Mouse (Mus musculus): ENCODE measurements around the gene Plscr1.

Plscr1 gene

DNA sequence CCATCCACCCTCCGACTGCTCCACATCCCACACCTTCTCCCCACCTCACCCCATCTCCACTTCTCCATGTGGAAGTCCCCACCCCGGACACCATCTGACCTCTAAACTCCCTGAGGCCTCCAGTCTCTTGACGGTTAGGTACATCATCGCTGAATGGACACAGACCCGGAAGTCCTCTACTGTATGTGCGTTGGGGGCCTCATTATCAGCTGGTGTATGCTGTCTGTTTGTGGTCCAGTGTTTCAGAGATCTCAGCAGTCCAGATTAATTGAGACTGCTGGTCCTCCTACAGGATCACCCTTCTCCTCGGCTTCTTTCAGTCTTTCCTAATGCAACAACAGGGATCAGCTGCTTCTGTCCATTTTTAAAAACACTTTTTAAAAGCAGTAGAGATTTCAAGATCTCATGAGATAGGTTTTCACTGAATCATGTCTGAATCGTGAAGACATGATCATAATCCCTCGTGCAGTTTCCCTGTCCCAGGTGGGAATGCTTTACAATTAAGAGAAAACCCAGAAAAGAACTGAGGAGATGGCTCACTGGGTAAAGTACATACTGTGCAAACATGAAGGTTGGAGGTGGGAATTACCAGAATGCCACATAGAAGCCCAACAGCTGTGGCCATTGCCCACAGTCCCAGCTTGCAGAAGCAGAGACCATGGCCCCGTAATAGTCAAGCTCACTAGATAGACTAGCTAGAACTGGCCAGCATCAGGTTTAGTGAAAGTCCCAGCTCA, 4.2 kb downstream of the Plscr1 start:
- no peak for DNase-seq (ENCODE audit: low read depth, low spot score)

DNA sequence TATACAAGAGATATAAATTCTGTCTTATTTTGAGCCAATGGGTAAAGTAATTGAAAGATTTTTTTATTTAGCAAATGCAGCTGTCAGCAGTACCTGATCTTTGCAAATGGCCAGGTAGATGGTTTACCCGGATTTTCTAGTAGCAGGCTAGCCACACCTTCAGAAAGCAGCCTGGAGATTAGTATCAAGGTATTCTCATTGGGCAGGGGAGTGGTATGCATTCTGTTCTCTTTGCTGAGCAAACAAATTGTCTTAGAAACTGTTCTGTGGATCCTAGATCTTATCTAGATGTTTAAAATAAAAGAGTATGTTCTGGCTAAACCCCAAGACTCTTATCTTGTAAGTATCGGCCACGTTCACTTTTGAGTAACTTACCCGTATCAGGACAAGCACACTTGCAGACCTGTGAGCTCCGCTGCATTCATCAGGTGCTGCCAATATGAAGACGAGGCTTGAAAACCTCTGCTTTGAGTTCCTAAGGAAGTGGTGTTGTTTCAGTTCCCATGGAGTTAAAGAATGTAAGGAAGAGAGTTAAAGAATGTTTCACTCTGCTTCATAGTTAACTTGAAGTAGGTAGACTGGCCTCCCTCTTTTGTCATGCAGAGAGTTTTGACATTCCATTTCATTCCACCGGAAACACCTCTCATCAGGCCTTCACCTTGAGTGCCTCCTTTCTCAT, 11.1 kb downstream of the Plscr1 start:
- DNase-seq (ENCODE audit: low read depth, low spot score), result no peak

DNA sequence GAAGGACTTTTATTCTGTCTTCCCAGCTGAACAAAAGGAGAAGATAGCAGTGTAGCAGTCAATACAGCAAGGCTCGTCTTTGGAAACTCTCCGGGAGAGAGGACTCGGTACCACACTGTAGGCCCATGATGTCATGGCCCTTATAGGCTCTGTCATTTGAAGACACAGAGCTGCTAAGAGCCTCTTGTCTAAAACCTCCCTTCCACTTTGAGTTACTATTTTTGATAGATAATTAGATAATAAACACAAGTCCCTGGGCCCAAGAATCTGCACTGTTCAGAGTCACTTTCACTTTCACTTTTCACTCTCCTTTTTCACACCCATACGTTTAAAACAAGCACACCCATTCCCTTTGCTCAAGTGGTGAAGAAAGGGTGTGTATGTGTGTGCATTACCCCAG, 16.2 kb downstream of the Plscr1 start:
- DNase-seq (ENCODE audit: low read depth, low spot score), result no peak

DNA sequence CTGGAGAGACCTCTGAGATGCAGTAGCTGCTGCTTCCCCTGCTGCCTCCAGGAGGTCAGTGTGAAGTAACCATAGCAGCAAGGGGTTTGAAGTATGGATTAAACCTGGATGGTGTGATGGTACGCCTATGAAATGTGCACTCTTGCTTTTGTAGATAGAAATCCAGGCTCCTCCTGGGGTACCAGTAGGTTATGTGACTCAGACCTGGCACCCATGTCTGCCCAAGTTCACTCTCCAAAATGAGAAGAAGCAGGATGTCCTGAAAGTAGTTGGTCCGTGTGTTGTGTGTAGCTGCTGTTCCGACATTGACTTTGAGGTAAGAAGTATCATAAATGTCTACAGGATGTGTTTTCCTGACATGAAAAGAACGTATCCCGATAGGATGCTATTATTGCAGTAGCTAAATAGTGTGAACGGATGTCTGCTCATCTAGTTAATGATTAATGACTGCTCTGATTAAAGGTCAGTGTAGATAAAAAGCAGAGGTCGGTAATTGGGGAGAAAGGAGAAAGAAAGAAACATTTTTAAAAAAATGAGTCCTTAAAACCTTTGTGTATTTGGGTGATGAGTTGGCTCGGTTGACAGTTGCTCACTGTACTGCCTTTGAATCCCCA, 17.1 kb downstream of the Plscr1 start:
- no peak for DNase-seq (ENCODE audit: low read depth, low spot score)

DNA sequence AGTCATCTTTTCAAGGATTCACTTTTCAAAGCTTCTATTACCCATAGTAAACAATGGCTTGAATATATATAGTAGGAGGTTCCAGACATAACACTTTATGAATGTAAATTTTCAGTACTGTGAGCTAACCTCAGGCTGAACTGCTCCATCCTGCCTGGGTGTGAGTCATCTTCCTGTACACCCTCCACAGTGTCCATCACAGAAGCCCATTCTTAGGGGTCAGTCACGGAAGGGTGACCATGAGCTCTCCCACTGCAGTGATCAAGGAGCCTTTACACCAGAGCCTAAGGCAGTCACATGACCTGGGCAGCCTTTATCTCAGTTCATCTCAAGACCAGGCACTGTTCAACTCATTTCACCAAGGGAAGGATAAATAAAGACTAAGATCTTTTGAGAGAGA, 18.2 kb downstream of the Plscr1 start:
- no peak for DNase-seq (ENCODE audit: low read depth, low spot score)

DNA sequence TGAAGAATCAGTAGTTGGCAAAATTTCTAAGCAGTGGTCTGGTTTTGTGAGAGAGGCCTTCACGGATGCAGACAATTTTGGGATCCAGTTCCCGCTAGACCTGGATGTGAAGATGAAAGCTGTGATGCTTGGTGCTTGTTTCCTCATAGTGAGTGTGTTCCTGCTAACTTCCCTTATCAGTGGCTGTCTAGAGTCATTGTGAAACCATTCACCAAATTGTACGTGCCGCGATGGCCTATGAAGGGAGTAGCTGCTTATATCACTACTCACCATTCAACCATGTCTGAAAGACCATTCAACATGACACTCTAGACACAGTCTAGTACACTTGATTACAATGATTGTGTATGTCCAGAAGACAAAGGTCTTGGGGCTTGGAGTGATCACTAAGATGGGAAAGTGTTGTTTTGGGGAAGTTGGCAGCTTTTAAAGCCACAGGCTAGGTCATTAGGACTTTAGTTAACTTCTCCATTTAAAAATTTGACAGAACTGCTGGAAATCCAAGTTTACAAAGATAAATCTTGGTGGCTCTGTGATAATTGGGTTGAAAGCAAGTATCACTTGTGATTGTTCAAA, 20.4 kb downstream of the Plscr1 start:
- DNase-seq (ENCODE audit: low read depth, low spot score), result no peak

DNA sequence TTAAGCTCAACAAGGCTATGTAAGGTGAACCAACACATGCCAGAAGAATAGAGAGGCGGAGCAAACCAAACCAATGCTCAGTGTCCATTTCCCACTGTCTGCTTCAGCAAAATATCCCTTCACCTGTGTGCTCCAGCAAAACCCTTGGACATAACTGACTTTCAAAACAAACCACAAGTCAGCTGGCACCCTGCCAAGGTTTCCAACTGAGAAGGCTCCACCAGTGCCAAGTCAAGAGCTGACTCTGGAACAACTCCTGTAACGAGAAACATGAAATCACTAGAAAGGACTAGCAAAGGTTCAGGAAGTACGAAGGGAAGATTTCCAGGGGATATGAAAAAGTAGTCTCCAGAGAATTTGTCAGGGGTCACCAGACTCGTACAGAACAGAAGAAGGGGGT, 21.4 kb downstream of the Plscr1 start:
- no peak for DNase-seq (ENCODE audit: low read depth, low spot score)

DNA sequence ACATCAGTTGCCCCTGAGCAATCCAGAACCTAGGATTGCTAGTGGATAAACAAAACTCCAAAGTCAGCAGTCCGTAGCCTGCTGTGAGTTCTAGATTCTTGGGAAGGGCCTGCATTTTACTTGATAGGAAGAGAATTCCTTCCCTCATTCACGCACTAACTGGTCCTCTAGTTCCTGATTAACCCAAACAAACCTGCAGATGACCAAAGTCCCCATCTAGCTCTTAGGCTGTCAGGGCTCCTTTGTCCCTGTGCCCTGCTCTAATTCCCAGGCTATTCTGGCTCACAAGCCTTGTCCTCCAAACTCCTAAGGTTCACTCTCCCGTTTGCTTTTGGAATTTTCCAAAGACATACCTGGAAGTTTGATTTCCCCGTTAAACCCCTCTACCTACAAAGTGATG, 23.1 kb downstream of the Plscr1 start:
- no peak for DNase-seq (ENCODE audit: low read depth, low spot score)

DNA sequence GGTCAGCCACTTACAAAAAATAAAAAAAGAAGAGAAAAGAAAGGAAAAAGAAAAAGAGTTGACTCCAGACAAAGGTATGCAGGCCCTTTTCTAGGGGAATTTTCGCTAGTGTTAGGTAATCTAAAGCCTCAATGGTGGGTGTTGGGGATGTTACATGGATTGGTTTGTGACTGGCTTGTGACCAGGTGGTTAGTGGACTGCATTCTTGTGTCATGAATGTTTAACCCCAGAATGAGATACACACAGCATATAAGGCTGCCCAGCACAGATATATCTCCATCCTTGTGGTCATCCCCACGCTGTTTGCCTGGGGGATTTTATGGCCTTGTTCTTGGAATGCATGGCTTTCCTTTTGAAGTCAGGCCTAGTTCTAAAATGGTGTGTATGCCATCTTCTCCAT, 23.7 kb downstream of the Plscr1 start:
- no peak for DNase-seq (ENCODE audit: low read depth, low spot score)

DNA sequence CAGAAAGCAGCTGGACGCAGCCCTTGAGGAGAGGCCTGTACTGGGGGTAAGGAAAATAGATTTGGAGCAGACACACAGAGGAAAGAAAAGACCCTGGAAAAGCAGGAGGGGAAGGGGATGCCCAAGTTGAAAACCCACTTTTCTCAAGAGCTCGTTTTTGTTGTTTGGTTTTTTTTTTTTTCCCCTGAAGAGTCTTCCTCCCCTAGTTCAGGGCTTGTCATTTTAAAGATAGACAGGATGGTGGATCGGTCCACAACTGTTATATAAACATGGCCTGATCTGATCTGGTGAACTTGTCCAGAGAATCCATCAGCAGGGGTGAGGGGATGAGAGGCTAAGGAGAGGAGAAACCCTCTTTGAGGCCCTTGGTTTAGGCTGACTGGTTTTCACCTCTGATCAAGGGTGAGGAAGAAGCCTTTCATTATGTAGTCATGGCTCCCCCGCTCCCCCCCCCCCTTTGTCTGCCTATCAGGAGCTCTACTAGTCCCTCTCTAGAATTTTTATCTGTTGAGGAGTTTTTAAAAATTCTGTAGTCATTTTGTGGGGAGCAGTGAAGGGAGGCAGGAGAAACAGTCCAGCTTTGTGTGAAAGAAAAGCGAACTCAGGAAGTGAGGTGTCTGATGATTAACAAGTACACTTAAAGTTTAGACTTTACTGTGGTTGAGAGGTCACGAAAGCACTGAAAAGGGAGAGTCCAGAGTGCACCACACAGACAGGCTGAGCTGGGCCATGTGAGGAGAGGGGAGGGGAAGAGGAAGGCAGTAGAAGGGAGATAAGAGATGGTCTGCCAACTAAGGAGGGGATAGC, 24.6 kb downstream of the Plscr1 start:
- DNase-seq (ENCODE audit: low read depth, low spot score), result no peak

DNA sequence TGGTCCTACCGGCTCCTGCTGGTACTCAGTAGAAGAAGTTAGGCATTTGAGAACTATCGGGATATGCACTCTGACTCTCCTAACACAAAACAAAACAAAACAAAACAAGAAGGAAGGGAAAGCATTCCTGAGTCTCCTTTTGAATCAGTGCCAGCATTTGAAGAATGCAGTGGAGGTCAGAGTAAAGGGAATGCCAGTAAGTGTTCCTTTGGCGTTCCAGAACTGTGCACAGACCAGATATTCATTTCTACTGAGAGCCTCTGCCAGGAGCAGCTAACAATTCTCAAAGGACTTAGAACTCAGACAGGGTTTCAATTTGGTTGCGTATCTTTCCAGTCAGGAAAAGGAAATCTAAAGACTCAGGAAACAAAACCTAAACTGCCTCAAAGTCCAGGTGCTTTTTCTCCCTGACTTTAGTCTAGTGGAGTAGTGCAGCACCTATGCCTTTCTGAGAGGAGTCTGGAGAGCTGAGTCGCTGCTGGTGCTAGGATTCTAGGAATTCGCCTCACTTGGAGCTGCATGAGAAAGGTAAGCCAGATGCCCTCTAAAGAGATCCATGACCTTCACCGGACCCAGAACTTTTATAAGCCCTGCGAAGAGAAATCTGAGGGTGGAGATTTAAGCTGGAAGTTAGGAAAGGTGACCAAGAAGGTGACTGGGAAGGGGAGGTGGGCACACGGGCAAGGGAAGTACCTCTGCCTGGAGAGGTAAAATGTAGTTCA, 26.1 kb downstream of the Plscr1 start, which contains the start of gene Plscr2:
TSS of gene Plscr2 (plus strand) at position 117 of the 722 bp plus-strand sequence.
- no peak for DNase-seq (ENCODE audit: low read depth, low spot score)

DNA sequence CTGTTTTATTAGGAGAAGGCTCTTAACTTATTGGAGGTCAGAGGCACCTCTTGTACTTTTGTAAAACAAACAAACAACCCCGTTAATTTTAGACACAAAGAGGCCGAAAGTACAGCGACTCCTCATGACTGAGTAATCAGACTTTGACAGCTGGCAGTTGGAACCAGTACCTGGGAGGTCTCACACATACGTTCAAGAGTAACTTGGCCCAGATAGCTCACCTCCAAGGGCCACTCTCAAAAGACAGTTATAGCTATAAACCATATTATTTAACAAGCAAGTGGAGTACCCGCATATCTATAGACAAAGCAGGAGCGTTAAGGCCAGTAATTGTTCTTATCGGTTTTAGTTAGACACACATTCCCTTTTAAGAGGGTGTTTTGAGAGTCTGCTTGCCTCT, 26.8 kb downstream of the Plscr1 start:
- no peak for DNase-seq (ENCODE audit: low read depth, low spot score)

DNA sequence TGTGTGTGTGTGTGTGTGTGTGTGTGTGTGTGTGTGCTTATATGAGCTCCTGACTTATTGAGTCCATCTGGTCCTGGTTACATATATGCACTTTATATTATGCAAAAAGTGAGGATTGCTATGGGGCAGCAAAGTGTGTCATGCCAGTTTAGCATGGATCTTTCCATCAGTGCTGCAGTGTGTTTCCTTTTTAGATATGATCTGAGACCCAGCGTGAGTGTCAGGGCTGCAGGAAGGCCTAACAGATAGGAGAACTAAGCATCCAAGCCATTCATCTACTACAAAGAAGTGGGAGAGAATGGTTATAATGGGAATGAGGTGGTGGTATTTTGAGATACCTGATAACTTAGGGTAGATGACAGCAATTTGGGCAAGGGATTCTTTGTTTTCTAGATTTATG, 30.5 kb downstream of the Plscr1 start:
- DNase-seq (ENCODE audit: low read depth, low spot score), result no peak

DNA sequence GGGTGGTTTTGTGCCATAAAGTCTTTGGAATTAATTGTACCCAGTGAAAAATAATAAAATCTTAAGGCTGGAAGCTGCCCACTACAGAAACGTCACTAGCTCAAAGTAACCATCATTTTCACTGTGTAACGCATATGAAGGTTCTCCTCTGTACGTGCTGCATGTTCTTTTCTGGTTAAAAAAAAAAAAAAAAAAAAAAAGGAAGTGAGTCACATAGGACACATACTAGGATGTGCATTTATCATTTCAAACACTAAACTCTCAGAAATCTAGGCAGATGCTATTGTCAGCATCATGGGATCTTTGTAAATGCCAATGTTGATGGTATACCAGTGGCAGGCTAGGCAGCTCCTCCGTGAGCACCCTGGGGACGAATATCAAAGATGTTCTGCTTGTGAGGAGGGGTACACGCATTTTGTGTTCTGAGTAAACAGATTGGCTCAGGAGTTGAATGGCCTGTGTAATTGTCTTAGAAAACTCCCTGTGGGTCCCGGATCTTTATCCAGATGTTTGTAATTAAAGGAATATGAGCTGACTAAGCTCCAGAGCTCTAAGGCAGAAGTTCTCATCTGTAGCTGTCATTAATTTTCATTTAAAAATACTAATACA, 33.1 kb downstream of the Plscr1 start:
- DNase-seq (ENCODE audit: low read depth, low spot score), result no peak

DNA sequence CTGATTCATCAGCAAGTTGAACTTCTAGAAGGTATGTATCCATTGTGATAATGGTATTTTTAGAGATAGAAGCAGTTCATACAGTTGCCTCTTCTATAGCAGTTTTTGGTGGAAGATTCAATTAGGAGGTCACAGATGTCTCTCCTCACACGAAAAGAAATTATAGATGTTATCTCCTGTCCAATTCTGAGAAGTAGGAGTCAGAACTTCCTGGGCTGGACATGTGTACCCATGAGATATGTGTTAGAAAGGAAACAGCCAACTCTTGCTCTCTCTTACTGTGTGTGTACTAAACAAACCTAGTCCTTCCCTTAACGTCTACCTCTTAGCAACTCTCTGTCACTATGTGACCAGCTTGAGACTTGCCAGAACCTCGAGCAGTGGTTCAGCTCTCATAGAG, 40.1 kb downstream of the Plscr1 start:
- no peak for DNase-seq (ENCODE audit: low read depth, low spot score)

DNA sequence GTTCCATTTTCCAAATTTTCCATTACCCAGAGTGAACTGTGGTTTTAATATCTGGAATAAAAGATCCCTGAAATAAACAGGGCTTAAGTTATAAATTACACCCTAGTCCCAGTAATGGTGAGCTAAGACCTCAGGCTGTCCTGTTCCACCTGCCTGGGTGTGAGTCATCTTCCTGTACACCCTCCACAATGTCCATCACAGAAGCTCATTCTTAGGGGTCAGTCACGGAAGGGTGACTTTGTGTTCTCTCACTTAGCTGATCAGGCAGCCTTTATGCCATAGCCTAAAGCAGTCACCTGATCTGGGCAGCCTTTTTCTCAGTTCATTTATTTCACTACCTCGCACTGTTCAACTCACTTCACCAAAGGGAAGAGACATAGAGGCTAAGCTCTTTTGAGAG, 42.6 kb downstream of the Plscr1 start:
- no peak for DNase-seq (ENCODE audit: low read depth, low spot score)

DNA sequence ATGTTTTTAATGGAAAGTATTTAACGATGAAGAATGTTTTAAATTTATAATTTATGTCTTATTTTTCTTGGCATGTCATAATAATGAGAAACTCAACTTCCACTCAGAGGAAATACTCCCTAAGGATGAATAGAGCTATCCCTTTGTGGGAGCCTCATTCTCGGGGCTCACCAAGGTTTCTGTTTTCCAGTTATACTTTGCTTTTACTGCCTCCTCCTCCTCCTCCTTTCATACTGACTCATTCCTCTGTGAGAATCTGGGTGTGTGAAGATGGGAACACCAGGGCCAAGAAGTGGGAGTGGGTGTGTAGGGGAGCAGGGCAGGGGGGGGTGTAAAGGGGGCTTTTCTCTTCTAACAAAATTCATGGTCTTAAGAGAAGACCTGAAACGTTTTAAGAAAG, 43.4 kb downstream of the Plscr1 start:
- DNase-seq (ENCODE audit: low read depth, low spot score), result no peak

DNA sequence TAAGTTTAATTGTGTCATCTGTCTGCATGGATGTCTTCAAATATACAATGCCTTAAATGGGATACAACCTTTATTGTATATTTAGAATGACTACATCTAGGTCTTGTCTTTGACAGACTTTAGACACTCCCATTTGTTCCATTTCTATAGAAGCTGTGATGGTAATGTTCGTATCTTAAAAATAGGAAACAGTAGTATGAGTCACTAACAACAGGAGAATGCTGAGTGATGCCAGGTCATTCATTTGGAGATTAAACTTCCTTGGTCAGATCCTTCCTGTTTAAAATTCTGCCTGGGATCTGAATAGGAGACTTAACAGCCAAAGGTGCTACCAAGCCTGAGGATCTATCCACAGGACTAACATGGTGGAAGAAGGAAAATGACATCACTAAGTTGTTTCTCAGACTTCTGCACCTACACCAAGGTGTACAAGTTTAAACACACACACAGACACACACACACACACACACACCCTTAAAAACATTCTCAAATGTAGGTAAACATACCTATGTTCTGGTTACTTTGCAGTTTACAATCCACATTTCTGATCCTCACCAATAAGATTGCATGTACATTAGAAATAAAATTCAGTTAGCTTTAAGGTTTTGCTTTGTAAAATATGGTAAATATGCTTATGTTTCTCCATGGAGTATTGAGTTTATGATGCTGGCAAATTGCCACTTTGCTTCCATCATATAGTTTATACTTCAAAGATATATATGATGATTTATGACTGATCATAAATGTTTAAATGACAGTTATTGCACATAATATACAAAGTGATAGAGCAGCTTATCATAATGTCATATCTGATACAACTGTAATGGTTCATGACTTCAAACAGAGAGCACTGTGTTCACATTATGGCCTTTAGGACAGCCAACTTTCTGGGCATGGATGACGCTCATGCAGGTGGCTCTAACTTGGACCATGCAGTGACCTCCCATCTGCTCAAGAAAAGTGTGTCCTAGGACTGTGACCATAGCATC, 44.3 kb downstream of the Plscr1 start:
- no peak for DNase-seq (ENCODE audit: low read depth, low spot score)

DNA sequence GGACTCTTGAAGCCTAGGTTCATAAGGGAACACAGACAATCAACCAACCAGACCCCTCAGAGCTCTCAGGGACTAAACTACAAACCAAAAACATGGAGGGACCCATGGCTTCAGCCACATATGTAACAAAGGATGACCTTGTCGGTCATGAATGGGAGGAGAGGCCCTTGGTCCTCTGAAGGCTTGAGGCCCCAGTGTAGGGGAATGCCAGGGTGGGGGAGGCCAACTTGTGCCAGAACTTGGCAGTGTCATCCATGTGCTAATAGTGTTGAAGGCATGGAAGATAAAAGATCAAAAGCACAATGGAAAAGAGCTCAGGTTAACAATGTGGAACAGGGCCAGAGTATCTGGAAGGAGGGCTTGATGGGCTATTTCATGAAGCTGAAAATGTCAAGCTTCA, 48.7 kb downstream of the Plscr1 start:
- no peak for DNase-seq (ENCODE audit: low read depth, low spot score)

DNA sequence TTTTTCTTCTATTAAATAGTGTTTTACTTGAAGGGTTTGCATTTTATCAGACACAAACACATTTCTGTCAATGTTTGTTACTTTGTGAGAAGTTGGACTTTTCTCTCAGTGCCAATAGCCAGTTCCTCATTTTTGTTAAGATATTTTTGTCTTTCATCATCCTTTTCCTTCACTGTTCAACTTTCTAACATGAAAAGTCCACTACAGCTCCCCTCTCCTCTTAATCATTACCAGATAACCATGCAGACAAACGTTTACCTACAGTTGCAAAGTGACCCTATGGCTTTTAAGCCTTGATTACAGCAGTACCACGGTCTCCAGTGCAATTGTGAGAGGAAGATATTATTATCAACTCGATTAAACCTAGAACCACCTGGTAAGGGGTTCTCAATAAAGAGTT, 51.7 kb downstream of the Plscr1 start:
- DNase-seq (ENCODE audit: low read depth, low spot score), result no peak
